Mouse (Mus musculus) midbrain, embryonic 14.5 days (tissue): ENCODE measurements around the gene Rims4. TPM values are rescaled to one million over a fixed set of nuclear protein-coding genes. Genes with fewer than 3 reads are reported as not detected.

Experiments used
- ATAC-seq: fragments of 200-750 bp; cut with Nextera tagmentation; 2 replicates; pipeline ENCODE4 v1.8.0; 2017; ENCODE audit warnings: moderate number of reproducible peaks, moderate library complexity; ENCODE audit not compliant: low FRiP score, low TSS enrichment
- DNase-seq: peaks from one replicate; pipeline ENCODE4 v3.0.0-alpha.2; 2015
- H3K27ac ChIP-seq: fragments of 300-500 bp; sonication (generic); replicated peaks from 2 replicates; pipeline ENCODE4 v1.5.1; 2014; ENCODE audit warnings: mild to moderate bottlenecking, low read depth, low read length, moderate library complexity
- H3K27me3 ChIP-seq: fragments of 300-500 bp; sonication (generic); 2 replicates; pipeline ENCODE4 v1.6.1; 2014; ENCODE audit warnings: low read length, control low read depth, mixed read lengths; ENCODE audit not compliant: control insufficient read depth, insufficient read depth
- H3K36me3 ChIP-seq: fragments of 300-500 bp; sonication (generic); 2 replicates; pipeline ENCODE4 v1.6.1; 2014; ENCODE audit warnings: low read length, control low read depth; ENCODE audit not compliant: control insufficient read depth, insufficient read depth
- H3K4me1 ChIP-seq: fragments of 300-500 bp; sonication (generic); 2 replicates; pipeline ENCODE4 v1.6.1; 2014; ENCODE audit warnings: mild to moderate bottlenecking, antibody characterized with exemption, low read length, control low read depth; ENCODE audit not compliant: control insufficient read depth, insufficient read depth
- H3K4me2 ChIP-seq: fragments of 300-500 bp; sonication (generic); 2 replicates; pipeline ENCODE4 v1.6.1; 2014; ENCODE audit warnings: mild to moderate bottlenecking, low read length, moderate library complexity
- H3K4me3 ChIP-seq: fragments of 300-500 bp; sonication (generic); replicated peaks from 2 replicates; pipeline ENCODE4 v1.5.1; 2014; ENCODE audit warnings: low read depth, low read length
- H3K9ac ChIP-seq: fragments of 300-500 bp; sonication (generic); replicated peaks from 2 replicates; pipeline ENCODE4 v1.6.1; 2014; ENCODE audit warnings: mild to moderate bottlenecking, low read length, moderate library complexity
- H3K9me3 ChIP-seq: fragments of 300-500 bp; sonication (generic); 2 replicates; pipeline ENCODE4 v1.6.1; 2016; ENCODE audit warnings: low read length, control low read depth, mixed read lengths; ENCODE audit not compliant: control insufficient read depth
- WGBS: fragments of 180-500 bp; shearing (Covaris S2); extraction: QIAGEN DNeasy Blood & Tissue Kit; methylation state at CpG from one replicate; pipeline ENCODE4 v1.1.7; 2014; 5-methylcytosine and 5-hydroxymethylcytosine counted together
- polyA plus RNA-seq: library from polyadenylated mRNA; unstranded; fragments of >200 nt; fragmentation: Nextera tagmentation; extraction: Ambion mirVana; gene quantifications from 2 replicates; pipeline ENCODE4 v1.2.1, GENCODE M21; 2014

Gene Rims4
- polyA plus RNA-seq, 1 experiment from 2014 or later = 6.2 TPM

GRCm38 (mm10) chr2:163901043-163901442 lies 17.4 kb downstream of the Rims4 start:
- Histone ChIP-seq H3K4me2 (no peak overlapping the region), H3K36me3 (no peaks in the 10 kb centered on the region), H3K4me3 (no peak overlapping the region), H3K9me3 (no peaks in the 10 kb centered on the region), H3K27ac (no peak overlapping the region), H3K27me3 (no peaks in the 10 kb centered on the region), H3K9ac (no peak overlapping the region), H3K4me1 (0 out of 2 replicates have a peak, but pooled peaks cover 4% of the 10 kb centered on the region)
- no peak for ATAC-seq
- DNase-seq = no peak
- 95% methylated on average over 7 of the region's 7 CpGs for WGBS

- DNase-seq (peak; percentile 32), ATAC-seq (no peak)
- Histone ChIP-seq H3K4me2 (no peak overlapping the region), H3K36me3 (no peaks in the 10 kb centered on the region), H3K27ac (0 out of 2 replicates have a peak overlapping the region, but pooled peaks have one; percentile 61), H3K27me3 (no peaks in the 10 kb centered on the region), H3K9me3 (no peaks in the 10 kb centered on the region), H3K4me1 (0 out of 2 replicates have a peak, but pooled peaks cover 4% of the 10 kb centered on the region), H3K4me3 (no peak overlapping the region), H3K9ac (no peak overlapping the region)
- WGBS = 59% methylated on average over 14 of the region's 14 CpGs
These were observed 18.5 kb downstream of the Rims4 start for GRCm38 (mm10) chr2:163899910-163900411.

- Histone ChIP-seq H3K9ac (no peak overlapping the region), H3K4me3 (no peak overlapping the region), H3K9me3 (no peaks in the 10 kb centered on the region), H3K27me3 (no peaks in the 10 kb centered on the region), H3K4me1 (0 out of 2 replicates have a peak, but pooled peaks cover 4% of the 10 kb centered on the region), H3K36me3 (no peaks in the 10 kb centered on the region), H3K4me2 (no peak overlapping the region), H3K27ac (no peak overlapping the region)
- 72% methylated on average over 7 of the region's 7 CpGs for WGBS
- DNase-seq = no peak
- no peak for ATAC-seq
These were observed 20.4 kb downstream of the Rims4 start for GRCm38 (mm10) chr2:163897988-163898535.

- no peaks in the 10 kb centered on the region for H3K27me3 ChIP-seq
- H3K4me3 ChIP-seq = no peak overlapping the region
- H3K27ac ChIP-seq = no peak overlapping the region
- H3K9me3 ChIP-seq = no peaks in the 10 kb centered on the region
- no peak overlapping the region for H3K4me2 ChIP-seq
- 0 out of 2 replicates have a peak, but pooled peaks cover 4% of the 10 kb centered on the region for H3K4me1 ChIP-seq
- DNase-seq = no peak
- ATAC-seq = no peak
- no peak overlapping the region for H3K9ac ChIP-seq
- WGBS = 96% methylated on average over 7 of the region's 7 CpGs
- H3K36me3 ChIP-seq = no peaks in the 10 kb centered on the region
These were observed 21.5 kb downstream of the Rims4 start for GRCm38 (mm10) chr2:163897026-163897425.

GRCm38 (mm10) chr2:163895156-163895555 lies 23.3 kb downstream of the Rims4 start:
- ATAC-seq = no peak

GRCm38 (mm10) chr2:163893446-163894370 lies 24.8 kb downstream of the Rims4 start:
- Histone ChIP-seq H3K36me3 (no peaks in the 10 kb centered on the region), H3K27me3 (no peaks in the 10 kb centered on the region), H3K4me2 (no peak overlapping the region), H3K4me1 (0 out of 2 replicates have a peak, but pooled peaks cover 3% of the 10 kb centered on the region), H3K4me3 (no peak overlapping the region), H3K9me3 (no peaks in the 10 kb centered on the region), H3K9ac (no peak overlapping the region), H3K27ac (no peak overlapping the region)
- 70% methylated on average over 7 of the region's 7 CpGs for WGBS
- no peak for DNase-seq
- no peak for ATAC-seq

More at GRCm38 (mm10) chr2:163895156-163895555, 23.3 kb downstream of the Rims4 start:
- Histone ChIP-seq H3K9ac (no peak overlapping the region), H3K36me3 (no peaks in the 10 kb centered on the region), H3K9me3 (no peaks in the 10 kb centered on the region), H3K27me3 (no peaks in the 10 kb centered on the region), H3K27ac (no peak overlapping the region), H3K4me3 (no peak overlapping the region), H3K4me1 (0 out of 2 replicates have a peak, but pooled peaks cover 7% of the 10 kb centered on the region), H3K4me2 (no peak overlapping the region)
- DNase-seq = no peak
- 76% methylated on average over 2 of the region's 2 CpGs for WGBS

GRCm38 (mm10) chr2:163891271-163891670 lies 27.2 kb downstream of the Rims4 start:
- no peaks in the 10 kb centered on the region for H3K36me3 ChIP-seq
- no peak overlapping the region for H3K9ac ChIP-seq
- H3K4me1 ChIP-seq = 0 out of 2 replicates have a peak, but pooled peaks cover 3% of the 10 kb centered on the region
- no peak overlapping the region for H3K4me2 ChIP-seq
- H3K9me3 ChIP-seq = no peaks in the 10 kb centered on the region
- peak overlapping the region; percentile 27 for H3K27ac ChIP-seq
- WGBS = 91% methylated on average over 11 of the region's 11 CpGs
- DNase-seq (no peak), ATAC-seq (no peak)
- no peak overlapping the region for H3K4me3 ChIP-seq
- H3K27me3 ChIP-seq = no peaks in the 10 kb centered on the region

- peak; percentile 41 for DNase-seq
These were observed 27.9 kb downstream of the Rims4 start for GRCm38 (mm10) chr2:163890586-163890985.

More at GRCm38 (mm10) chr2:163890586-163890985, 27.9 kb downstream of the Rims4 start:
- H3K9ac ChIP-seq = no peak overlapping the region
- WGBS = 59% methylated on average over 11 of the region's 11 CpGs
- no peaks in the 10 kb centered on the region for H3K27me3 ChIP-seq
- no peak overlapping the region for H3K4me2 ChIP-seq
- no peaks in the 10 kb centered on the region for H3K36me3 ChIP-seq
- no peak overlapping the region for H3K4me3 ChIP-seq
- H3K9me3 ChIP-seq = no peaks in the 10 kb centered on the region
- H3K27ac ChIP-seq = peak overlapping the region; percentile 27
- 0 out of 2 replicates have a peak, but pooled peaks cover 3% of the 10 kb centered on the region for H3K4me1 ChIP-seq
- no peak; the same call in 1 of the 2 replicates for ATAC-seq
